Mouse (Mus musculus) 3T3-L1 (cell line): ENCODE measurements around the gene Olfr679.
"Not testable (repeated sequence)": the region's sequence is repeated elsewhere in the genome, so short reads cannot be mapped to it uniquely, and the experiment has no call there.

Experiments
- DNase-seq: peaks from one replicate; pipeline ENCODE4 v3.0.0-alpha.2; 2015; ENCODE audit warnings: low read depth, low spot score

Gene Olfr679

DNA sequence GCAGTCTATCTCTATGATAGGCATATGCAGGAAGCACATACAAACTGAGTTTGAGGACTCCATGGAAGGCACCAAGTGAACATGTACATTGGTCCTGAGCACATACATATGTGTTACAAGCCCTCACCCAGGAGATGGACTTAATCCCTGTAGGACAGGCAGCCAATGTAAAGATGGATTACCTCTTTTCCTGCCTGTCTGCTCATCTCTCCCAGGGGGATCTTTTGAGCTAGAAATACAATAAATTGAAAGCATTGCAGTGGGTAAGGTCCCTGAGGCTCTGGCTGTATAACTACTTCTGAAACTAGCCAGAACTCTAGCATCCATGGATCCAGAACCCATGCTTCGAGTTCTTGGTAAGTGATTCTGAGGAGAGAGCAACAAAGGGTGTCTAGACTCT is at the start of gene Olfr679:
Gene Olfr679, plus strand, starts transcription at position 301 of the 400 bp plus-strand sequence.
- DNase-seq, result no peak

GRCm38 (mm10) chr7:105032398-105032797 is 48.6 kb upstream of the Olfr679 start, which contains the start of gene Olfr676:
Gene Olfr676, plus strand, starts transcription at chr7:105032698.
- no peak for DNase-seq

- peak; percentile 59 for DNase-seq
Measured at GRCm38 (mm10) chr7:105033836-105034235, 47.2 kb upstream of the Olfr679 start.

GRCm38 (mm10) chr7:105058951-105059350 is 22.1 kb upstream of the Olfr679 start:
- peak; percentile 39 for DNase-seq

GRCm38 (mm10) chr7:105064175-105064574 is 16.8 kb upstream of the Olfr679 start, which contains the start of gene Olfr678:
Gene Olfr678, plus strand, starts transcription at chr7:105064475.
- no peak for DNase-seq

DNA sequence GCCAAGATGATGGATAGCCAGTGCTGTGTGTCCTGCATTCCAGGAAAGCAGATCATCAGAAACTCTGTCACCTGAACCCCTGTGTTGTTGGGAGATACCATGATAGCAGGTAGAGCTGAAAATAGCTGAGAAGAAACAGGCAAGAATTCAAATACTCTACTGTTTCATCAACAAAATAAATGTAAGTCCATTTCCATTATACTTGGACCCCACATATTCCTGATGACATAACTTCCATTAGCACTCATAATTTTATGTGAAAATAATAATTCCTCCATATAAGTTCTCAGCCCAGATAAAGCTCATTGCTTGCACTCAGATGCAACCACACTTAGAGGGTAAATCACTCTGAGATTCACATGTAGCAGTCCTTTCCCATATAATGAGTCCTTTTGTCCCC is 11.7 kb downstream of the Olfr679 start, which contains the start of gene Olfr680-ps1:
Gene Olfr680-ps1, minus strand, starts transcription at position 101 of the 400 bp plus-strand sequence.
- DNase-seq, result not testable (repeated sequence)

GRCm38 (mm10) chr7:105116536-105116935 is 35.5 kb downstream of the Olfr679 start, which contains the start of gene Olfr681:
Gene Olfr681, plus strand, starts transcription at chr7:105116836.
- DNase-seq, result no peak
